Mouse (Mus musculus) myocyte (in vitro differentiated cells): ENCODE measurements around the gene Rnf152. TPM values are rescaled to one million over a fixed set of nuclear protein-coding genes. Genes with fewer than 3 reads are reported as not detected.

Experiments used
- H3K27me3 ChIP-seq: one replicate; pipeline ENCODE4 v1.6.1; 2011; ENCODE audit not compliant: control insufficient read depth, insufficient read depth, insufficient read length
- H3K36me3 ChIP-seq: one replicate; pipeline ENCODE4 v1.6.1; 2011; ENCODE audit not compliant: control insufficient read depth, insufficient read depth
- H3K4me2 ChIP-seq: one replicate; pipeline ENCODE4 v1.6.1; 2011; ENCODE audit warnings: low read depth, control low read depth
- H3K4me3 ChIP-seq: one replicate; pipeline ENCODE4 v1.5.1; 2011; ENCODE audit warnings: mild to moderate bottlenecking, control low read depth, moderate library complexity
- H3K79me2 ChIP-seq: one replicate; pipeline ENCODE4 v1.6.1; 2011; ENCODE audit not compliant: control insufficient read depth, insufficient read depth
- H3ac ChIP-seq: one replicate; pipeline ENCODE4 v1.6.1; 2011; ENCODE audit not compliant: control insufficient read depth, insufficient read length
- CEBPB ChIP-seq: IDR thresholded peaks from 2 replicates; pipeline ENCODE4 v1.6.1; 2011; ENCODE audit warnings: mild to moderate bottlenecking, moderate library complexity; ENCODE audit not compliant: poor library complexity, insufficient read depth, severe bottlenecking
- E2F4 ChIP-seq: IDR thresholded peaks from one replicate; pipeline ENCODE4 v1.6.1; 2011; ENCODE audit warnings: mild to moderate bottlenecking, control low read depth, moderate library complexity; ENCODE audit not compliant: insufficient read depth
- MAX ChIP-seq: IDR thresholded peaks from one replicate; pipeline ENCODE4 v1.6.1; 2011; ENCODE audit warnings: low read depth, mild to moderate bottlenecking, control low read depth
- MYOD1 ChIP-seq, 3 experiments: IDR thresholded peaks; one replicate each; pipeline ENCODE4 v1.6.1; 2011; ENCODE audit warnings: control low read depth in 2 of 3, low read depth in 2 of 3, mild to moderate bottlenecking in 2 of 3, moderate library complexity in 1 of 3; ENCODE audit not compliant: insufficient read length in 2 of 3, control insufficient read depth in 1 of 3
- MYOG ChIP-seq, 3 experiments: IDR thresholded peaks; one replicate each; pipeline ENCODE4 v1.6.1; 2011; ENCODE audit warnings: control low read depth in 2 of 3, low read depth in 2 of 3, mild to moderate bottlenecking in 2 of 3; ENCODE audit not compliant: insufficient read length in 2 of 3, control insufficient read depth in 1 of 3, insufficient read depth in 1 of 3
- POLR2A ChIP-seq: IDR thresholded peaks from one replicate; pipeline ENCODE4 v1.6.1; 2011; ENCODE audit warnings: low read depth, mild to moderate bottlenecking, control low read depth, moderate library complexity; ENCODE audit not compliant: insufficient read length
- POLR2AphosphoS2 ChIP-seq: IDR thresholded peaks from one replicate; pipeline ENCODE4 v1.6.1; 2011; ENCODE audit warnings: low read depth, control low read depth; ENCODE audit not compliant: insufficient read length
- REST ChIP-seq: IDR thresholded peaks from one replicate; pipeline ENCODE4 v1.6.1; 2011; ENCODE audit warnings: mild to moderate bottlenecking, control low read depth, moderate library complexity; ENCODE audit not compliant: insufficient read depth, insufficient read length
- SRF ChIP-seq: IDR thresholded peaks from one replicate; pipeline ENCODE4 v1.6.1; 2011; ENCODE audit warnings: low read depth; ENCODE audit not compliant: control insufficient read depth, insufficient read length
- TCF12 ChIP-seq: IDR thresholded peaks from one replicate; pipeline ENCODE4 v1.6.1; 2011; ENCODE audit warnings: mild to moderate bottlenecking, control low read depth; ENCODE audit not compliant: poor library complexity, insufficient read depth, severe bottlenecking
- TCF3 ChIP-seq: IDR thresholded peaks from one replicate; pipeline ENCODE4 v1.6.1; 2011; ENCODE audit warnings: low read depth, control low read depth; ENCODE audit not compliant: insufficient read length
- USF1 ChIP-seq: IDR thresholded peaks from one replicate; pipeline ENCODE4 v1.6.1; 2011; ENCODE audit warnings: low read depth, mild to moderate bottlenecking, control low read depth, moderate library complexity
- polyA plus RNA-seq: library from polyadenylated mRNA; unstranded; fragments of >200 nt; fragmentation: generic; extraction: Trizol; gene quantifications from one replicate; pipeline ENCODE4 v1.2.1, GENCODE M21; 2012; ENCODE audit warnings: missing spikeins

Gene Rnf152
- polyA plus RNA-seq, 1 experiment: 0.01 TPM

DNA sequence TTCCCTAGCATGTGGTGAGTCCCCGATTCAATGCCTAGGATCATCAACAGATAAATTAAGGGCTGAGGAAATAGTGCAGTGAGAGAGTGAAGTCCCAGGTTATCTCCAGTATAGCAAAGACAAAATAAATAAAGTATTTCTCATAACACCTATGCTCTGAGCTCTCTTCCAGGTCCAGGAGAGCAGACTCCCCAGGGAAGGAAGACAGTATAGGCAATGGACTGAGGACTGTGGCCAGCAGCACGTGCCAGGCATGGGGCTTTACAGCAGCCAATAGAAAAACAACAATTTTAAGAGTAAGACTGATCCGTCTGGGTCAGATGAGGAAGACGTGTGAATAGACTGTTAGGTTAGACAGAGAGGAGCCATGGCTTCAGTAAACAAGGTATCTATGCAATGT is 69.0 kb downstream of the Rnf152 start:
- no peaks in the 10 kb centered on the region for H3K36me3 ChIP-seq
- no peak overlapping the region for H3K4me2 ChIP-seq
- H3ac ChIP-seq: no peak overlapping the region
- H3K4me3 ChIP-seq: no peak overlapping the region
- TF ChIP-seq USF1 (no peak), SRF (no peak), MYOG (IDR thresholded peaks at IDR 0.05; ENCODE audit: control insufficient read depth in 1 of 3, insufficient read depth in 1 of 3, insufficient read length in 2 of 3, low read depth in 2 of 3) (no peak), TCF3 (no peak), MYOD1 (IDR thresholded peaks at IDR 0.05; ENCODE audit: control insufficient read depth in 1 of 3, insufficient read length in 2 of 3, low read depth in 2 of 3) (no peak), MAX (no peak), REST (no peak), TCF12 (no peak), POLR2A (no peak), E2F4 (no peak), POLR2AphosphoS2 (no peak), CEBPB (no peak)
- H3K27me3 ChIP-seq: no peaks in the 10 kb centered on the region
- H3K79me2 ChIP-seq: no peaks in the 10 kb centered on the region

DNA sequence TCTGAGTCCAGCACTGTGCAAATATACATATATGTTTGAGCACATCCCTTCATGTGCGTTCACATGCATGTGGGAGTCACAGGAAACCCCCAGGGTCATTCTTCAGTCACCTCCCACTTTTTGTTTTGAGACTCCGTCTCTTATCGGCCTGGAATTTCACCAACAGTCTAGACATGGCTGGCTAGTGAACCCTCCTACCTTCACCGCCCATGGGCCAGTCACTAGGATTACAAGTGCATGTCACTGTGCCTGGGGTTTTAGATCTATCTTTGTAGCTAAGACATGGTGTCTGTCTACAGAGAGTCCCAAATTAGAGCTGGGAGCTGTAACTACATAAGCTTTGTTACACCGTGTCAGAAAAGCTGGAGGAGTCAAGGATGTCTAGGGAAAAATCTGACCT is 69.6 kb downstream of the Rnf152 start:
- Histone ChIP-seq H3K36me3 (no peaks in the 10 kb centered on the region), H3K79me2 (no peaks in the 10 kb centered on the region), H3K27me3 (no peaks in the 10 kb centered on the region), H3ac (no peak overlapping the region), H3K4me2 (no peak overlapping the region), H3K4me3 (no peak overlapping the region)
- no peak for TF ChIP-seq MYOD1 (IDR thresholded peaks at IDR 0.05; ENCODE audit: control insufficient read depth in 1 of 3, insufficient read length in 2 of 3, low read depth in 2 of 3)
- no peak for TF ChIP-seq MAX
- no peak for TF ChIP-seq SRF
- TF ChIP-seq REST: no peak
- no peak for TF ChIP-seq USF1
- TF ChIP-seq POLR2A: no peak
- no peak for TF ChIP-seq TCF3
- no peak for TF ChIP-seq E2F4
- no peak for TF ChIP-seq MYOG (IDR thresholded peaks at IDR 0.05; ENCODE audit: control insufficient read depth in 1 of 3, insufficient read depth in 1 of 3, insufficient read length in 2 of 3, low read depth in 2 of 3)
- no peak for TF ChIP-seq POLR2AphosphoS2
- no peak for TF ChIP-seq CEBPB
- TF ChIP-seq TCF12: no peak

DNA sequence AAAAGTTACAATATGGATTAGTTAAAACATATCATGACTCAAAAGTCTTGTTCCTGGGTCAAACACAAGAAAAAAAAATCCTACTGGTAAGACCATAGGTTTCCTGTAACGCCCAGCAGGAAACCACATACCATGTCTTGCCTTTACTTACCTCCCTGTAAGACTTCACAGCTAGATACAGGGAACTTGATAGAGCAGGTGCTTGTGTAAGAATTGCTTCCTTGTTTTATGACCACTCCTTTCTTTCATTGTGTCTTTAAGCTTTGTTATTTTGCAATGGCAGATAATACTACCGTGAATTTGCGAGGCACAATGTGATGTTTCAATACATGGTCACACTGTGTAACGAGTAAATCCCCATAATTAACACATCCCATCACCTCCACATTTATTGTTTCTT is 71.5 kb downstream of the Rnf152 start:
- no peak overlapping the region for H3K4me2 ChIP-seq
- no peaks in the 10 kb centered on the region for H3K79me2 ChIP-seq
- H3K4me3 ChIP-seq: no peak overlapping the region
- no peaks in the 10 kb centered on the region for H3K27me3 ChIP-seq
- no peak overlapping the region for H3ac ChIP-seq
- no peaks in the 10 kb centered on the region for H3K36me3 ChIP-seq
- TF ChIP-seq MAX: no peak
- no peak for TF ChIP-seq POLR2A
- no peak for TF ChIP-seq USF1
- no peak for TF ChIP-seq E2F4

- Histone ChIP-seq H3K4me3 (no peak overlapping the region), H3K27me3 (no peaks in the 10 kb centered on the region), H3K36me3 (no peaks in the 10 kb centered on the region), H3ac (no peak overlapping the region), H3K4me2 (no peak overlapping the region), H3K79me2 (no peaks in the 10 kb centered on the region)
- TF ChIP-seq USF1 (no peak), MYOD1 (IDR thresholded peaks at IDR 0.05; ENCODE audit: control insufficient read depth in 1 of 3, insufficient read length in 2 of 3, low read depth in 2 of 3) (no peak), E2F4 (no peak), MAX (no peak), TCF3 (no peak)
These were observed 72.4 kb downstream of the Rnf152 start for GRCm38 (mm10) chr1:105284116-105284515.

- TF ChIP-seq MYOD1 (IDR thresholded peaks at IDR 0.05; ENCODE audit: control insufficient read depth in 1 of 3, insufficient read length in 2 of 3, low read depth in 2 of 3): no peak
- TF ChIP-seq USF1: no peak
- TF ChIP-seq MYOG (IDR thresholded peaks at IDR 0.05; ENCODE audit: control insufficient read depth in 1 of 3, insufficient read depth in 1 of 3, insufficient read length in 2 of 3, low read depth in 2 of 3): no peak
- no peak for TF ChIP-seq E2F4
- no peak for TF ChIP-seq POLR2AphosphoS2
- TF ChIP-seq TCF3: no peak
- no peak for TF ChIP-seq REST
- TF ChIP-seq MAX: no peak
- no peak for TF ChIP-seq POLR2A
- no peak for TF ChIP-seq SRF
- no peak for TF ChIP-seq TCF12
- TF ChIP-seq CEBPB: no peak
- no peak overlapping the region for H3K4me3 ChIP-seq
- H3K36me3 ChIP-seq: no peaks in the 10 kb centered on the region
- no peak overlapping the region for H3K4me2 ChIP-seq
- no peaks in the 10 kb centered on the region for H3K79me2 ChIP-seq
- H3K27me3 ChIP-seq: no peaks in the 10 kb centered on the region
- H3ac ChIP-seq: no peak overlapping the region
These were observed 75.2 kb downstream of the Rnf152 start for GRCm38 (mm10) chr1:105281277-105281676.
